Mouse (Mus musculus): Measurements from ENCODE around the gene 0610009B22Rik.

0610009B22Rik gene

GRCm38 (mm10) chr11:51635525-51636322 lies 53.0 kb downstream of the 0610009B22Rik start, which contains the start of gene Rmnd5b:
Gene Rmnd5b (minus strand): TSS chr11:51635896.
- peak; percentile 91 to 93 for DNase-seq (ENCODE audit: low spot score in 2 of 2)

All from frontal cortex, postnatal 10 days (tissue).